Mouse (Mus musculus) megakaryocyte, embryonic 14.5 days (primary cell): Measurements from ENCODE around the gene Zcchc24. TPM values are rescaled to one million over a fixed set of nuclear protein-coding genes. Genes with fewer than 3 reads are reported as not detected.

Experiments used
- H3K27me3 ChIP-seq: replicated peaks from 2 replicates; pipeline ENCODE3; 2012; ENCODE audit warnings: inconsistent platforms
- H3K36me3 ChIP-seq: replicated peaks from 2 replicates; pipeline ENCODE3; 2012; ENCODE audit warnings: low read length, inconsistent platforms, mixed read lengths
- H3K4me1 ChIP-seq: 2 replicates; pipeline ENCODE4 v1.6.1; 2012; ENCODE audit warnings: inconsistent platforms
- H3K4me3 ChIP-seq: replicated peaks from 2 replicates; pipeline ENCODE3; 2012; ENCODE audit warnings: moderate library complexity, mild to moderate bottlenecking, inconsistent platforms
- H3K9me3 ChIP-seq: 2 replicates; pipeline ENCODE4 v1.6.1; 2012; ENCODE audit warnings: inconsistent platforms
- FLI1 ChIP-seq: IDR thresholded peaks from 2 replicates; pipeline ENCODE4 v1.6.1; 2012; ENCODE audit warnings: low read length, inconsistent platforms, mixed read lengths
- GATA1 ChIP-seq: IDR thresholded peaks from 3 replicates; pipeline ENCODE4 v1.6.1; 2012; ENCODE audit warnings: mixed read lengths, low read length, inconsistent platforms, borderline replicate concordance
- polyA plus RNA-seq: library from polyadenylated mRNA; stranded (reverse); fragments of >175 nt; gene quantifications from 2 replicates; pipeline ENCODE4 v1.2.3, GENCODE M21; 2012; ENCODE audit warnings: low replicate concordance; ENCODE audit not compliant: insufficient read depth

The Zcchc24 gene
- polyA plus RNA-seq, 1 experiment: 1.7 TPM

DNA sequence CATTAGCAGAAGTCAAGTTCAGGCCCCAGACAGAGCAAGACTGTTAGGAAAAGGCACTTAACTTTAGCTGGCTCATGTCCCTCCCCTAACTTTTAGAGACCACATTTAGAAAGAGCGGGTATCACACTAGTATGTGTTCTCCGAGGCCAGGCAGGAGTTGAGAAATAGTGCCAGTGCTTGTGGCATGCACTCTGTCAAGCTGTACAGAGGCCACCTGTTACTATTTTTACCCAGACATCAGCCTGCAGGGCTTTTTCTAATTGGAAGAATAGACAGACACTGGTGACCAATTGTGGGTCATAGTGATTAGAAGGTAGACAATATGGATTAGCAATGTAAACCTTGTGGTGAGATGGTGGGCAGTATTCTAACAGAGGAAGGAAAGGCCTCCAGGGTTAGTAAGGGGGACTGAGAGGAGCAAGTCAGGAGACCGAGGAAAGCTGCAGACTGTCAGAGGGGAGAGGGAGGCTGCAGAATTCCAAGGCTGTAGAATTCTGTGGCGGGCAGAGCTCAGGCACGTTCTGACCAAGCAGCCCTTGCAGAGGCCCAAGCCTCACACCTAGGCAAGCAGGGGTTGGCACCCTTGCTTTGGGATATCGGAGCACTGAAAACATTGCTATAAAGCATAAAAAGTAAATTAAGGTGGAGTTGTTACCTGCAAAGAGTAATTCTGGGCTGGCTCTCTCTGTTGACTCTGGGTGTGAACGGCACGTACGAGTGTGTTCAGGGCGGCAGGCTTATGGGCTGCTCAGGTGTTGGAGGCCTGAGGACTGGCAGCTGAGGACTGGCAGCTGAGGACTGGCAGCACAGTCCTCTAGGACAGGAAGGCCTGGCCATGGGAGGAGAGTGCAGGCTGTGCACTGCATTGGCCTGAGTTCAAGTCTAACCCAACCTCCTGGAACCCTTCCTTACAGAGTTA, 81.6 kb downstream of the Zcchc24 start:
- Histone ChIP-seq H3K27me3 (peaks cover 23% of the 10 kb centered on the region), H3K36me3 (peaks cover 11% of the 10 kb centered on the region), H3K4me1 (peaks cover 78% of the 10 kb centered on the region), H3K4me3 (no peak overlapping the region), H3K9me3 (no peaks in the 10 kb centered on the region)
- TF ChIP-seq GATA1 (no peak), FLI1 (no peak)

DNA sequence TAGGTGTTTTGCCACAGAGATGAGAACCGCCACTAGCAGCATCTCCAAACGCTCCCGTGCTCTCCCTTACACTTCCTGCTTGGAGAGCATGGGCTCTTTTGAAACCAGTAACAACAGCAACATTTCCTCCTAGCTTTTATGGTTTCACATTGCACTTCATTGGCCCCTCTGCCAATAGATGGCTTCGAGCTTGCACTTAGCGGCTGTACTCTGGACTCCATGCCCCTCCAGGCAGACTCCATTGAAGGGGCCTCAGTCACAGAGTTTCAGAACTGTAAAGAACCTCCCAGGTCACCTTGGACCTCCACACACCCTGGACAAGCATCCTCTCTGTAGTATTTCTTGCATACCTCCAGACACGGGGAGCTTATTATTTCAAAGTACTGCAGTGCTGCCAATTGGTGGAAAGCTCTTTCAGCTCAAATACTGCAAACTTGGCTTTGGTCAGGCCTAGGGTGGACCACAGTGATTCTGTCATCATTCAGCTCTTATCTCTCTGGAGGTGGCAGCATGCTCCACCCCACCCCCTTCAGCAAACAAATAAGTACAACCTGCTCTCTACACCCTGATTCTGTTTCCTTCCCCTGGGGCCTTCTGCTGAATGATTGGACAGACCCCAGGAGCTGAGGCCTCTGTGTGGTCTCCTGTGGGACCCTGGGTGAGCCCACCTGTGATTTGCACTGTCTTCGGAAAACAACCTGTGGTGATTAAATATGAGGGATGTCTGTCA, 82.5 kb downstream of the Zcchc24 start:
- no peak overlapping the region for H3K4me3 ChIP-seq
- peaks cover 19% of the 10 kb centered on the region for H3K27me3 ChIP-seq
- H3K36me3 ChIP-seq: peaks cover 2% of the 10 kb centered on the region
- H3K4me1 ChIP-seq: peaks cover 78% of the 10 kb centered on the region
- no peaks in the 10 kb centered on the region for H3K9me3 ChIP-seq
- TF ChIP-seq GATA1: no peak
- no peak for TF ChIP-seq FLI1

DNA sequence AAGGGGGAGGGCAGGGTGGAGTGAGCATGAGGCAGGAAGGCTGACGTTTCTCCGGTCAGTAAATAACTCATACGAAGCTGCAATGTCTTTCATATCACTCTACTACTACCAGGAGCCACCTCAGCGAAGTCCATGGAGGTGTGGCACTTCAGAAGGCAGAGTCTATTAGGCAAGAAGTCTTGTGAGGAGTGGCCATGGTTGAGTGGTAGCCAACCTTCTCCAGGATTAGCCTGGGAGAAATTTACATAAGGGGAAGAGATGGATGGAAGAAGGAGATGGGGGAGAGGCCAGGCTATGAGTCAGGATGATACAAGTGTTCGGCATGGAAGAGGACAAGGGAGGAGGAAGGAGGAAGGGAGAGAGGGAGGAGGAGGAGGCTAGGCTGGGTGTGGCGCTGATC, 86.8 kb downstream of the Zcchc24 start:
- no peaks in the 10 kb centered on the region for H3K36me3 ChIP-seq
- TF ChIP-seq FLI1: no peak
- no peak for TF ChIP-seq GATA1

DNA sequence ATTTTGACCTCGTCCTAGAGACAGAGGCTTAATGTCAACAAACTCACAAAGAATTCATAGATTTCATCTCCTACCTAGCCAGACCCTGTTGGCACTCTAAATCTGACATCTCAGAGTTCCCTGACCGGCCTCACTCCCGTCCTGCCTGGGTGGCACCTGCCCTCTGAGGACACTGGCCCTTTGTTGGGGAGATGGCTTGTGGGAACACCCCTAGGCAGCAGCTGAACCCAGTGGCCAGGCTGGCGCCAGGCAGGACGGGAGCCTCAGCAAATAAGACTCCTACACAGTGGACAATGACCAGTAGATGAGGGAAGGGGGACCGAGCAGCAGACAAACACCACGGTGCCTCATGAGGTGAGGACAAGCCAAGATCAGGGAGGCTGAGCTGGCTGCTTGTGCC, 89.2 kb downstream of the Zcchc24 start:
- Histone ChIP-seq H3K4me3 (peak overlapping the region; percentile 43), H3K36me3 (no peaks in the 10 kb centered on the region)
- no peak for TF ChIP-seq FLI1
- TF ChIP-seq GATA1: no peak

More for the DNA sequence above, 86.8 kb downstream of the Zcchc24 start:
- Histone ChIP-seq H3K4me3 (peak overlapping the region; percentile 77), H3K9me3 (no peaks in the 10 kb centered on the region), H3K27me3 (peaks cover 39% of the 10 kb centered on the region), H3K4me1 (peaks cover 75% of the 10 kb centered on the region)

DNA sequence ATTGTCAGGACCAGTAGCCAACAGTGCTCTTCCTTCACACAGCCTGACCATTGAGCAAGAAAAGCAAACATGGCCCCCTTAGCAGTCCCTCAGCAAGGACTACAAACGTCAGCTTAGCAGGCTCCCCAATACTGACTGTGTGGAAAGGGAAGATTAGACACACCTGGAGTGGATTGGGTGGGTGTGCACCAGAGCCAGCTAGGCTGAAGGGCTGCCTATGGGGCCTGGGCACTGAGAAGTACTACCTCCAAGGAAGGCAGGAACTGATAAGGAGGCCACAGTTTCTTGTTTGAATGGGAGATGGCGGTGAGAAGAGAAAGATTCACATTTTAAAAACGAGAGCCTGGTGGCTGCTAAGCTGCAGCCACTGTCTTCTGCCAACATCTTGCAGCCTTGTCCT, 101.3 kb downstream of the Zcchc24 start:
- TF ChIP-seq GATA1 (no peak), FLI1 (no peak)
- peaks cover 46% of the 10 kb centered on the region for H3K4me1 ChIP-seq
- H3K4me3 ChIP-seq: peak overlapping the region; percentile 62
- H3K9me3 ChIP-seq: no peaks in the 10 kb centered on the region
- peaks cover 68% of the 10 kb centered on the region for H3K36me3 ChIP-seq
- H3K27me3 ChIP-seq: peaks cover 5% of the 10 kb centered on the region

More for the DNA sequence above, 89.2 kb downstream of the Zcchc24 start:
- H3K4me1 ChIP-seq: peaks cover 51% of the 10 kb centered on the region
- peaks cover 46% of the 10 kb centered on the region for H3K27me3 ChIP-seq
- no peaks in the 10 kb centered on the region for H3K9me3 ChIP-seq

DNA sequence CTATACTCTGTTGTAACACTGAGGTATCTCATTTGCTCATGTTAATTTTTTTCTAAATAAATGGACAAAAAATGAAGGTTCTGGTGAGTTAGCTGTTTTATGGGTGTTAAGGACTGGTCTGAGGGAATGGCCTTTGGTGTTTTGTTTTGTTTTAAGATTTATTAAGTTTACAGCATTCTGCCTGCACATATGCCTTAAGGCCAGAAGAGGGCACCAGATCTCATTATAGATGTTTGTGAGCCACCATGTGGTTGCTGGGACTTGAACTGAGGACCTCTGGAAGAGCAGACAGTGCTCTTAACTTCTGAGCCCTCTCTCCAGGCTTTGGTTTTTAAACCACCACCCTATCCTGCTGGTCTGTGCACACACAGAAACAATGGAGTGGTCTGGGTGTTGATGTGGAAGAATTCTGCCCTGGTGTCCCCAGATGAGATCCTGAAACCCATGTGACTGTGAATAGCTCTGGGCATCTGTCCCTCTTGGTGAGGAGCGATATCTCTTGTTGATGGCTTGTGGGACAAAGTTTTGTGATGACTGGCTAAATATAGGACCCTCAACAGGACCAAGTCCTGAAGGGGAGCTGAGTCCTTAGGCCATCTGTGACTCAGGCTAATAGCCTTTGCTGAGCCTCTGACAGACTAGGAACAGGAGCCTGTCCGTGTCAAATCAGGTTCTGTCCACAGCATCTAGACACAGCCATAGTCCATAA, 102.0 kb downstream of the Zcchc24 start:
- Histone ChIP-seq H3K27me3 (no peaks in the 10 kb centered on the region), H3K36me3 (peaks cover 76% of the 10 kb centered on the region), H3K4me3 (peak overlapping the region; percentile 66), H3K4me1 (peaks cover 41% of the 10 kb centered on the region), H3K9me3 (no peaks in the 10 kb centered on the region)
- TF ChIP-seq GATA1 (no peak), FLI1 (no peak)

DNA sequence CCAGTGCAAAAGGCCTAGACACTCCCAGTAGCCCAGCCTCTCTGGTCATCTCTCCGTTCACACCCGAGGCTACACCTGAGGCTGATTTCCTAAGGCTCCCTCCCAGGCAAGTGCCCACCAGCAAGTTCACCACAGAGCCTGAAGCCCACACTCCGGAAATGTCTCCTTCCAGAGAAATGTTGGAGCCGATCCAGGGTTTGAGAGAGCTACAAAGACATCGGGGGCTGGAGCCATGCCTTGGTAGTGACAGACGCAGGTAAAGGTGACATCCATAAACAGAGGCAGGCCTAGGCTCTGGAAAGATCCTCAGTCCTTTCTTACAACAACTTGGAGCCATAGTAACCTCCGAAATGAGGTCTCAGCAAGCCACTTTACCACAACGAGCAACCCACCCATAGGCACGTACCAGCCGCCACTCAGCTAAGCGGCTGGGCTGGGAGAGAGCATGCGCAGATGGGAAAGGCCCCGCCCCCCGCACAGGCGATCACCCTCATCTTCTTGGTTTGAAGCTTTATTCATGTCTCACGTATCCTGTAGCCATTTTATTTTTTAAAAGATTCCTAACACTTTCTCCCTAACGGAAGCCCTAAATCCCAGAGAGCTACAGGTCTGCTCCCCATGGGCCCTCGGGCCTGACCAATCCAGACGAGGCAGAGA, 103.4 kb downstream of the Zcchc24 start:
- no peak overlapping the region for H3K4me3 ChIP-seq
- TF ChIP-seq FLI1: no peak
- no peak for TF ChIP-seq GATA1
- H3K4me1 ChIP-seq: peaks cover 51% of the 10 kb centered on the region
- no peaks in the 10 kb centered on the region for H3K9me3 ChIP-seq
- no peaks in the 10 kb centered on the region for H3K27me3 ChIP-seq
- peaks cover 88% of the 10 kb centered on the region for H3K36me3 ChIP-seq

DNA sequence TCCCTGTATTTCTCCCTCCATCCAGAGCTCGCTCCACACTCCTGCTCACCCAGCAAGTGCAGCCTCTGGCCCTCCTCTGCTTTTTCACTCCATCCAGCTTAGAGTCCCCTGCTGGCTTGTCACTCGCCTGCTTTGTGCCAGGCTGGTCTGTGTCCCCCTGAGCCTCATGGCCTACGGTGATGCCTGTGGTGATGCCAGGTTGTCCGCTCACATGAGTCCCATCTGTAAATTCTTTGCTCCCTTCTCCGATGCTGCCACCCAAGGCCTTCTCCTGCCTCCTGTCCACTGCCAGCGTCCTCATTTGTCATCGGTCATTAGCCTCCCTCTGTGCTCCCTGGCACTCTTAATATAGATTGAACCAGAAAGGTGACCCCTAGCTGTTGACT, 104.5 kb downstream of the Zcchc24 start:
- no peaks in the 10 kb centered on the region for H3K27me3 ChIP-seq
- no peak for TF ChIP-seq FLI1
- no peak for TF ChIP-seq GATA1
- no peaks in the 10 kb centered on the region for H3K9me3 ChIP-seq
- H3K4me1 ChIP-seq: peaks cover 40% of the 10 kb centered on the region
- H3K36me3 ChIP-seq: peaks cover 91% of the 10 kb centered on the region
- H3K4me3 ChIP-seq: no peak overlapping the region

DNA sequence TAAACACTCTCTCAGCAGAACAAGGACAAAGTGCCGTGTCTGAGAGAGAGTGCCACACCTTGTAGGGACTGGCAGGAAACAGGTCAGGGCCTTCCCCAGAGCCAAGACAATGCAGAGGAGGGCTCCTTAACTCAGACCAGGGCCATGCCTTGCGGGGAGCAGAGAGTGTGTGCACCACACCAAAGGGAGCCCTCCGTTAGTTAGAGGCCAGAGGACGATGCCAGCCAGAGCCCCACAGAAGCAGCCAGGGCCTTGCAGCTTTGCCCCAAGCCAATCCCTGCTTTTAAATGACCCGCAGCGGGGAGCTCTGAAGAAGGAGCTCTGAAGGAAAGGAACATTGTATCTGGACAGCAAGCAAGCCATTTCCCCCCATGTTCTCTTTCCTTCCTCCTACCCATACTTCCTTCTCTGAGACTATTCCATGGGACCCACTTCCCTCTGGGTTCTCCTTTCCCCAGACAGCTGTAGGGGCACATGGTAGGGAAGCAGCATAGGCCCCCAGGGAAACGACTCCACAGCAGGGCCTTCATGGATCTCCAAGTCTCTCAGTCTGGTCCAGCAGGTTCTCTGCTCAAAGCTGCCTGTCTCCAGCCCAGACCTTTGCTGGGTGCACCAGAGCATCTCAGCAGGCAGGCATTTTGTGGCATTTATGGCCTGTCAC, 105.1 kb downstream of the Zcchc24 start:
- H3K4me1 ChIP-seq: peaks cover 35% of the 10 kb centered on the region
- no peaks in the 10 kb centered on the region for H3K9me3 ChIP-seq
- H3K36me3 ChIP-seq: peaks cover 92% of the 10 kb centered on the region
- H3K27me3 ChIP-seq: no peaks in the 10 kb centered on the region
- TF ChIP-seq FLI1 (no peak), GATA1 (no peak)
- H3K4me3 ChIP-seq: no peak overlapping the region

Other genes starting within 250 kb of the Zcchc24 start
- 237 and 451 TPM in 2 replicates for gene Ppif, start 74.9 kb downstream of the Zcchc24 start, polyA plus RNA-seq
- gene Anxa11, start 73.1 kb upstream of the Zcchc24 start, polyA plus RNA-seq: 67.6 and 164 TPM in 2 replicates
- not detected in 2 replicates for gene Plac9a, start 134.1 kb upstream of the Zcchc24 start, polyA plus RNA-seq
- gene Tmem254a, start 158.6 kb upstream of the Zcchc24 start, polyA plus RNA-seq: 0.85 TPM in 1 of 2 replicates, not detected in the other
- gene Cphx1, start 169.3 kb upstream of the Zcchc24 start, polyA plus RNA-seq: not detected in 2 replicates
- not detected in 2 replicates for gene Duxbl1, start 209.5 kb upstream of the Zcchc24 start, polyA plus RNA-seq